In genomic region chr3:79001754-79002153, GRCm38 (mm10) we compare ENCODE assay signal across 22 mouse cellular contexts.
"Had no signal": no experiment of that assay in that cellular context is flagged by ENCODE, and none has a peak within 500 bp of the region (broad histone marks: within the 10 kb centered on the region; RNA-seq: fewer than 3 reads in every experiment).

No protein-coding gene starts in this region.

- ATAC-seq: hindbrain, postnatal 0 days; intestine, embryonic 16.5 days; liver, embryonic 12.5 days had no signal

- H3K27me3 ChIP-seq: heart, embryonic 12.5 days; hindbrain, embryonic 13.5 days; hindbrain, embryonic 15.5 days; limb, embryonic 13.5 days; limb, embryonic 15.5 days; liver, embryonic 12.5 days had no signal

- H3K4me3 ChIP-seq: gastrocnemius, adult 2 months; heart, adult 2 months; heart, embryonic 12.5 days; hindbrain, embryonic 13.5 days; hindbrain, embryonic 15.5 days; layer of hippocampus, adult 2 months; limb, embryonic 13.5 days; limb, embryonic 15.5 days; liver, embryonic 12.5 days had no signal

- H3K27ac ChIP-seq: gastrocnemius, adult 2 months; heart, adult 2 months; hindbrain, embryonic 13.5 days; hindbrain, embryonic 15.5 days; hindbrain, postnatal 0 days; layer of hippocampus, adult 2 months; limb, embryonic 13.5 days; limb, embryonic 15.5 days; liver, embryonic 12.5 days had no signal

- H3K4me1 ChIP-seq: heart, embryonic 12.5 days; hindbrain, embryonic 13.5 days; hindbrain, embryonic 15.5 days; liver, embryonic 12.5 days had no signal

- H3K4me2 ChIP-seq: heart, embryonic 12.5 days; hindbrain, embryonic 13.5 days; hindbrain, embryonic 15.5 days; limb, embryonic 13.5 days; limb, embryonic 15.5 days; liver, embryonic 12.5 days had no signal

- H3K9ac ChIP-seq: heart, embryonic 12.5 days; hindbrain, embryonic 13.5 days; hindbrain, embryonic 15.5 days; limb, embryonic 13.5 days; limb, embryonic 15.5 days; liver, embryonic 12.5 days had no signal

- DNase-seq: gastrocnemius, adult 2 months; gastrocnemius, postnatal 10 days; gastrocnemius, postnatal 25 days; heart, adult 2 months; heart, postnatal 10 days; heart, postnatal 4 days; kidney, adult 11 months; kidney, adult 2 months; kidney, postnatal 10 days; kidney, postnatal 25 days; kidney, postnatal 4 days; layer of hippocampus, postnatal 36 days; left cerebral cortex, postnatal 4 days had no signal

- H3K36me3 ChIP-seq: heart, embryonic 12.5 days; hindbrain, embryonic 13.5 days; hindbrain, embryonic 15.5 days; limb, embryonic 13.5 days; limb, embryonic 15.5 days; liver, embryonic 12.5 days had no signal

- H3K9me3 ChIP-seq: heart, embryonic 12.5 days; hindbrain, embryonic 13.5 days; hindbrain, embryonic 15.5 days; limb, embryonic 13.5 days; limb, embryonic 15.5 days; liver, embryonic 12.5 days had no signal
